Mouse (Mus musculus): Measurements from ENCODE around the gene Klk8. TPM values are rescaled to one million over a fixed set of nuclear protein-coding genes. Genes with fewer than 3 reads are reported as not detected.

Gene Klk8
- polyA plus RNA-seq, 1 experiment from 2014 or later, result 17.9 TPM

DNA sequence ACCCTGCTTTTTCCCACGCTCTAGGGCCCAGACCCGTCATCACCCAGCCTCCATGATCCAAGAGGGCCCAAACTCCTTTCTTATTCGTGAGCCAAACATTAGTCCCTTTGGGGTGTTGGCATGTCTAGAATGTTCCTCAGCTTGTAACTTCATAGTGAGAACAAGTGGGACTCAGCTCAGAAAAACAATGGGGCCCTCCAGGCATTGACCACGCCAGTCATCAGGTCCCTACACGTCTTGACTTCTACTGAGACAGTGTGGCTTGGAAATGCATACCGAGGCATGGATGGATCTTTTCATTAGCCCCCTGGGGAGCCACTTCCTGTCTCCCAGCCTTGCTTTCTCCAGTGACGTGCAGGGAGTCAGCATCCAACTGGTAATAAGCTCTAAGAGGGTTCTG is 2.5 kb downstream of the Klk8 start:
- H3K4me1 ChIP-seq, result peaks cover 20% of the 10 kb centered on the region
- peaks cover 37% of the 10 kb centered on the region for H3K27me3 ChIP-seq (replicated peaks; ENCODE audit: low read depth, poor library complexity, severe bottlenecking)
- 79% methylated on average over 7 of the region's 7 CpGs for WGBS
- H3K27ac ChIP-seq (replicated peaks), result no peak overlapping the region
- H3K36me3 ChIP-seq (replicated peaks), result no peaks in the 10 kb centered on the region
- no peak for DNase-seq (ENCODE audit: low spot score)
- no peak overlapping the region for H3K4me3 ChIP-seq
- no peaks in the 10 kb centered on the region for H3K9me3 ChIP-seq

DNA sequence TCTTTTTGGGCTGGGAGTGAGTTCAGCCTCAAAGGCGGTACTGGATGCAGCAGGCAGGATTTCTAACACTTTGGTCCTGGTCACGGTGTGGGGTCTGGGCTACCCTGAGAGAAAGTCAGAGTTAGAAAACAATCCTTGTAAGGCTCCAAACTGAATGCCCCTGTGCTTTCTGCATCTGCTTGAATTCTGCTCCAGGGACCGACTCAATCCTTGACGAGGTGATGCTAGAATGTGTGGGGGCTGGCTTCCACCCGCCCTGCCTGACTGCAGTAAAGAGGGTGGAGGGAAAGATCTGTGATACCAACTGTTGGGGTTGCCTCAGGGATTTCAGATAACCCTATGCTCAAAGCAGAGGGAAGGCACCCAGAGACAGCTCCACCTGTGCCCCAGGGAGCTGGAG is 13.6 kb downstream of the Klk8 start, which contains the start of gene Klk7:
Klk7 (plus strand) TSS at position 301 of the 400 bp plus-strand sequence.
- 48% methylated on average over 5 of the region's 5 CpGs for WGBS
- H3K27me3 ChIP-seq (replicated peaks; ENCODE audit: low read depth, poor library complexity, severe bottlenecking), result no peaks in the 10 kb centered on the region

DNA sequence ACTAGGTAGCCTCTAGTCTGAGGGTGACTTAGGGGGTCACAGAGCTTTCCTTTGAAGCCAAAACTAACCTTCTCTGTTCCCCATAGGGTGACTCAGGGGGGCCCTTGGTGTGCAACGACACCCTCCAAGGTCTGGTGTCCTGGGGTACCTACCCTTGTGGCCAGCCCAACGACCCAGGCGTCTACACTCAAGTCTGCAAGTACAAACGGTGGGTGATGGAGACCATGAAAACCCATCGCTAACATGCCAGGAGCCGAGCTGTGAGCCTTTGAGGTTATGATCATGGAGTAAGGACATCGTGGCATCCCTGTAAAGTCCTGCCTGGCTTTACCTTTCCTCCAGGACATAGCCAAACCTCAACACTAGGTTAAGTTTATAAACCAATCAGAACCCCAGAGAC is 17.8 kb downstream of the Klk8 start:
- WGBS, result 88% methylated on average over 7 of the region's 7 CpGs
- Histone ChIP-seq H3K27me3 (replicated peaks; ENCODE audit: low read depth, poor library complexity, severe bottlenecking) (no peaks in the 10 kb centered on the region), H3K27ac (replicated peaks) (no peak overlapping the region), H3K4me1 (no peaks in the 10 kb centered on the region), H3K36me3 (replicated peaks) (no peaks in the 10 kb centered on the region), H3K4me3 (no peak overlapping the region), H3K9me3 (no peaks in the 10 kb centered on the region)
- DNase-seq (ENCODE audit: low spot score), result no peak

More for the DNA sequence above, 13.6 kb downstream of the Klk8 start, which contains the start of gene Klk7:
- DNase-seq (ENCODE audit: low spot score), result no peak
- Histone ChIP-seq H3K27ac (replicated peaks) (no peak within 1 kb of the TSS), H3K4me1 (no peaks in the 10 kb centered on the region), H3K4me3 (no peak within 1 kb of the TSS), H3K9me3 (no peaks in the 10 kb centered on the region), H3K36me3 (replicated peaks) (no peaks in the 10 kb centered on the region)

DNA sequence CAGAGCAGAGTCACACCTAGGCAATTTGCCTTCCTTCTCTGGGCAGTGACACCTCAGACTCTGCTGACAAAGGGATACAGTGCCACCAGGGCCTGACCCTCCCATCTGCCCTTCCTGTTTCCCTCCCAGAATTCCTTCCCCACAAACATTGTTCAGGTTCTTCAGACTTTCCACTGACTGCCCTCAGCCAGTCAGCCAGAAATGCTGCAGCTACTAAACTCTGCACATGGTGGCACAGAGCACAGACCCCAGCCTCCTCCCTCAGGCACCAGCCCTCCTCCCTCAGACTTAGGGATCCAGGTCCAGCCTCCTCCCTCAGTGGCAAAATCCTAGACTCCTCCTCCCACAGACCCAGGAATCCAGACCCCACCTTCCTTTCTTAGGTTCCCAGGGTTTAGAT is 19.4 kb downstream of the Klk8 start:
- Histone ChIP-seq H3K36me3 (replicated peaks) (no peaks in the 10 kb centered on the region), H3K4me3 (no peak overlapping the region), H3K27ac (replicated peaks) (no peak overlapping the region), H3K9me3 (no peaks in the 10 kb centered on the region), H3K4me1 (no peaks in the 10 kb centered on the region), H3K27me3 (replicated peaks; ENCODE audit: low read depth, poor library complexity, severe bottlenecking) (no peaks in the 10 kb centered on the region)
- DNase-seq (ENCODE audit: low spot score), result no peak

DNA sequence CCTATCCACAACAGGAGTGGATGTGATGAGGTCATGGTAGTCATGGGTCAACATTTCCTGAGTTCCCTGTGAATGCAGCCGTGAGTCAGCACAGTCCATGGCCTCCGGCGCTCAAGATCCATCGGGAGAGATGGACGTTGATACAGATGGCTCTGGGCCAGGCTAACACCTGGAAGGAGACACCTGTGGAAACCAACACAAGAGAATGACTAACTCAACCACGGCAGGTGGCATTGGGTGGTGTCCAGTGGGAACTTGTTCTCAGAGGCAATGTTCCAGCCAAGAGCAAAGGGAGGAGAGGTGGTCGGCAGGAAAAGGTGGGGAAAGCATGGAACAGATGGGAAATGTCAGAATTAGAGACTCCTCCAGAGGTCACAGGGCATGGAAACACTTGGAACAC is 24.2 kb downstream of the Klk8 start:
- WGBS, result 90% methylated on average over 7 of the region's 7 CpGs
- no peaks in the 10 kb centered on the region for H3K27me3 ChIP-seq (replicated peaks; ENCODE audit: low read depth, poor library complexity, severe bottlenecking)
- no peaks in the 10 kb centered on the region for H3K36me3 ChIP-seq (replicated peaks)
- DNase-seq (ENCODE audit: low spot score), result no peak
- no peak overlapping the region for H3K4me3 ChIP-seq
- H3K27ac ChIP-seq (replicated peaks), result no peak overlapping the region
- no peaks in the 10 kb centered on the region for H3K9me3 ChIP-seq
- H3K4me1 ChIP-seq, result no peaks in the 10 kb centered on the region

DNA sequence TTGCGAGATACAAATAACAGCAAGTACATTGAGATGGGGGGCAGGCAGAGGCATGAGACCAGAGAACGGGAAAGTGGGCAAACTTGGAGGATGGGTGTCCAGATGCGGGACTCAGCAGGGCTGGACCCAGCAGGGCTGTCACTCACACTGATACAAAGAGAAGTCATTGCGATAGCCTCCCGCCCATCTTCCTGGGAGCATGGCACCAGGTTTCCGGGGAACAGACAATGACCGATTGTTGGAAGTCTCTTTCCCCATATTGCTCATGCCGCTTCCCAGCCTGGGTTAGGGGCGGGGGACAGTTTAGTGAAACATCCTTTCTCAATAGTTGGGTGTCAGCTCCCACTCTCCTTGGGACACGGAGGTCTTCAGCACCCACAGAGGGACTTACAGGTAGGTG is 26.8 kb downstream of the Klk8 start, which contains the start of gene Klk6:
Klk6 (plus strand) TSS at position 301 of the 400 bp plus-strand sequence.
- WGBS, result 62% methylated on average over 10 of the region's 10 CpGs
- no peaks in the 10 kb centered on the region for H3K4me1 ChIP-seq
- no peaks in the 10 kb centered on the region for H3K27me3 ChIP-seq (replicated peaks; ENCODE audit: low read depth, poor library complexity, severe bottlenecking)
- no peak for DNase-seq (ENCODE audit: low spot score)
- no peaks in the 10 kb centered on the region for H3K36me3 ChIP-seq (replicated peaks)
- H3K4me3 ChIP-seq, result no peak within 1 kb of the TSS
- no peaks in the 10 kb centered on the region for H3K9me3 ChIP-seq
- no peak within 1 kb of the TSS for H3K27ac ChIP-seq (replicated peaks)

DNA sequence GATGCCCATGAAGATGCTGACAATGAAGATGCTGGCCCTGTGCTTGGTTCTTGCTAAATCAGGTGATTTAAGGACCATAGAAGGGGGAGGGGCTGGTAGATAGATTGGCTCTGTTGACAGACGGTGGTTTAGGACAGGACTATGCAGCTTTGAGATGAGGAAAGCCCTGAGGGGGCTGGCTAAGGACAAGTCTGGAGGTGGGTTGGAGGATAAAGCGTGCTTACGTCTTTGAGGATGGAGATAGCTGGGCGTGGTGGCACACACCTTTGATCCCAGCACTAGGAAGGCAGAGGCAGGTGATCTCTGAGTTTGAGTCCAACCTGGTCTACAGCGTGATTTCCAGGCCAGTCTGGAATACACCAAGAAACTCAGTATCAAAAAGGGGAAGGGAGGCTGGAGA is 28.7 kb downstream of the Klk8 start:
- no peak overlapping the region for H3K4me3 ChIP-seq
- 89% methylated on average over 5 of the region's 5 CpGs for WGBS
- H3K27me3 ChIP-seq (replicated peaks; ENCODE audit: low read depth, poor library complexity, severe bottlenecking), result no peaks in the 10 kb centered on the region
- H3K9me3 ChIP-seq, result no peaks in the 10 kb centered on the region
- DNase-seq (ENCODE audit: low spot score), result no peak
- no peak overlapping the region for H3K27ac ChIP-seq (replicated peaks)
- H3K4me1 ChIP-seq, result no peaks in the 10 kb centered on the region
- H3K36me3 ChIP-seq (replicated peaks), result no peaks in the 10 kb centered on the region

DNA sequence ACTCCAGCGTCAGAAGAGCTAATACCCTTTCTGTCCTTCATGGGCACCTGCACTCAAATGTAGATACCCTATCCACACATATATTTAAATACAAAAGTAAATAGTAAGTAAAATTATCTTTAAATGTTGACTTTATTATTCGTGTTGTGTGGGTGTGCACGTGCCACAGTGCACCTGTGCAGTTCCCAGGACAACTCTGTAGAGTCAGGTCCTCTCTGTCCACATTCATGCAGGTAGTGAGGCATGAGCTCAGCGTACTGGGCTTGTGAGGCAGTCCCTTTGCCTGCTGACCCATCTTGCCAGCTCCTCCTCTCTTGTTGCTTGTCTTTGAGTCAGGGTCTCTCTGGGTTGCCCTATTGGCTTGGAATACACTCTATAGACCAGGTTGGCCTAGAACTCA is 30.3 kb downstream of the Klk8 start:
- no peak overlapping the region for H3K4me3 ChIP-seq
- no peaks in the 10 kb centered on the region for H3K9me3 ChIP-seq
- no peaks in the 10 kb centered on the region for H3K4me1 ChIP-seq
- no peak overlapping the region for H3K27ac ChIP-seq (replicated peaks)
- no peaks in the 10 kb centered on the region for H3K36me3 ChIP-seq (replicated peaks)
- H3K27me3 ChIP-seq (replicated peaks; ENCODE audit: low read depth, poor library complexity, severe bottlenecking), result no peaks in the 10 kb centered on the region
- DNase-seq (ENCODE audit: low spot score), result no peak
- WGBS, result 86% methylated on average over 4 of the region's 4 CpGs

DNA sequence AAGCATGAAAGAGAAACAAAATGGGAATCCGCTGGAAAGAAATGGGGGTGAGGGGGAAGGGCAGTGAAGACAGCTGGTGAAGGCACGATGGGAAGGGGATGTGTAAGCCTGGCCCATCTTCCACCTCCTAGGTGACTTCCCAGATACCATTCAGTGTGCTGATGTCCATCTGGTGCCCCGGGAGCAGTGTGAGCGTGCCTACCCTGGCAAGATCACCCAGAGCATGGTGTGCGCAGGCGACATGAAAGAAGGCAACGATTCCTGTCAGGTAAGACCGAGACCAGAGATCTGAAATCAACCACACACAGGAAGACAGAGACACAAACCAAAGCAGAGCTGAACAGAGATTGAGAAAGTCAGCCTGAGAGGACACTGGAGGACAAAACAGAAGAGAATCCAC is 31.6 kb downstream of the Klk8 start:
- H3K27me3 ChIP-seq (replicated peaks; ENCODE audit: low read depth, poor library complexity, severe bottlenecking), result no peaks in the 10 kb centered on the region
- 88% methylated on average over 8 of the region's 8 CpGs for WGBS
- no peak overlapping the region for H3K4me3 ChIP-seq
- no peak for DNase-seq (ENCODE audit: low spot score)
- H3K4me1 ChIP-seq, result 0 out of 2 replicates have a peak, but pooled peaks cover 2% of the 10 kb centered on the region
- H3K9me3 ChIP-seq, result no peaks in the 10 kb centered on the region
- no peaks in the 10 kb centered on the region for H3K36me3 ChIP-seq (replicated peaks)
- H3K27ac ChIP-seq (replicated peaks), result no peak overlapping the region

DNA sequence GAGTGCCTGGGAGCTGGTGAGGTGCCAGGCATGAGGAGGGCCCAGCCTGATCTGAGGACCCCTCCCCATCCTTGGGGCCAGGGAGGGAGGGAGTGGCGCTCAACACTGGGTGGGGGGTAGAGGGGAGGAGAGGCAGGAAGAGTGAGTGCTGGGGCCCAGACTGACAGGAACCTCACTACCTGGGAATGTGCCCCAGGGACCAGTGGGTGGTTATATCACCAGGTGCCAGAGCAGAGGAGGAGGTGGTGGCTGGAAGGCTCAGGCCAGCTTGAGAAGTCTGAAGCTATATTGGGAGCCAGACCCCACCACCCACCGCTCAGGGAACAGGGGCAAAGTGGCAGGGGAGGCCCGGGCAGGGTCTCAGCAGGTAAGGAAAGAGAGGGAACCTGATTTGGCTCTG is 44.3 kb downstream of the Klk8 start, which contains the start of gene Klk5:
Klk5 (plus strand) TSS at position 271 of the 400 bp plus-strand sequence.
- H3K4me1 ChIP-seq, result no peaks in the 10 kb centered on the region
- H3K36me3 ChIP-seq (replicated peaks), result no peaks in the 10 kb centered on the region
- no peak for DNase-seq (ENCODE audit: low spot score)
- no peaks in the 10 kb centered on the region for H3K9me3 ChIP-seq
- H3K4me3 ChIP-seq, result no peak within 1 kb of the TSS
- H3K27ac ChIP-seq (replicated peaks), result no peak within 1 kb of the TSS
- no peaks in the 10 kb centered on the region for H3K27me3 ChIP-seq (replicated peaks; ENCODE audit: low read depth, poor library complexity, severe bottlenecking)
- 51% methylated on average over 3 of the region's 3 CpGs for WGBS

DNA sequence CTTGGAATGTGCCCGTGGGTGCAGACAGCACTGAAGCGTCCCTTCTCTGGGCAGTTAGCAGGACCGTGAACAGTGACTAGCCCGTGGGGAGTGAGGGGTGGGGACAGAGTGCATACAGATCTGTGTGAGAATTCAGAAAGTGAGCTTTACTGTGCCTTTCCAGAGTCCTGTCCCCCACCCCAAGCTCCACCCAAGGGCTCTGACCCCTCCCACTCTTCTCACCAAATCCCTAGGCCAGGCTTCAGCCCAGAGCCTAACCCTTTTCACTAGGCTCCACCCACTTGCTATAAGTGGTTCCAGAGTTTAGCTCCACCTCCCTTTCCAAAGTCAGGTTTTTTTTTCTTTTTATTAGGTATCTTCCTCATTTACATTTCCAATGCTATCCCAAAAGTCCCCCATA is 46.4 kb downstream of the Klk8 start:
- Histone ChIP-seq H3K4me3 (no peak overlapping the region), H3K9me3 (no peaks in the 10 kb centered on the region), H3K27ac (replicated peaks) (no peak overlapping the region), H3K27me3 (replicated peaks; ENCODE audit: low read depth, poor library complexity, severe bottlenecking) (no peaks in the 10 kb centered on the region), H3K36me3 (replicated peaks) (no peaks in the 10 kb centered on the region), H3K4me1 (no peaks in the 10 kb centered on the region)
- DNase-seq (ENCODE audit: low spot score), result no peak
- 89% methylated on average over 4 of the region's 4 CpGs for WGBS

DNA sequence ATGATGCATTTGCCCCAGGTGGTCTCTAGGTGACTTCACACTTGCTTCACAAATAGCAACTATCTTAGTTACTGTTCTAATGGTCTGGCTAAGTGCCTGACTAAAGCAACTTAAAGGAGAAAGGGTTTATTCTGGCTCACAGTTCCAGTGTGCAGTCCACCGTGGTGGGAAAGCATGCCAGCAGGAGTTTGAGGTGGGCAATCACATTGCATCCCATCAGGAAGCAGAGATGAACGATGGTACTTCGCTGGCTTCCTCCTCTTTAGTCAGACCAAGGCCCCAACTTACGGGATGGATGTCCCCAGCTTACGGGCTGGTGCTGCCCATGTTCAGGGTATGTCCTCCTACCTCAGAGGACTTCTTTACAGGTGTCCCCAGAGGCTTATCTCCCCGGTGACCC is 54.2 kb downstream of the Klk8 start:
- Histone ChIP-seq H3K27me3 (replicated peaks; ENCODE audit: low read depth, poor library complexity, severe bottlenecking) (no peaks in the 10 kb centered on the region), H3K9me3 (no peaks in the 10 kb centered on the region), H3K4me3 (no peak overlapping the region), H3K36me3 (replicated peaks) (no peaks in the 10 kb centered on the region), H3K4me1 (no peaks in the 10 kb centered on the region), H3K27ac (replicated peaks) (no peak overlapping the region)
- WGBS, result 91% methylated on average over 6 of the region's 6 CpGs
- no peak for DNase-seq (ENCODE audit: low spot score)
